Mouse (Mus musculus) c-Kit-positive CD71-positive TER-119-negative erythroid progenitor cells, embryonic 14.5 days (primary cell): ENCODE measurements at regions not wholly inside any gene's neighbourhood (a gene's known extent, or its start where the extent isn't known, plus 50 kb on each side); places are given as distances from the start of the nearest gene placed in this dataset.
A peak's percentile ranks its signal among the peaks of the same experiment; 100 is the strongest.
"Not testable (repeated sequence)": the region's sequence is repeated elsewhere in the genome, so short reads cannot be mapped to it uniquely, and the experiment has no call there.

ENCODE experiments used
- DNase-seq: peaks from one replicate; pipeline ENCODE4 v3.0.0-alpha.2; 2013; ENCODE audit warnings: low read depth

DNA sequence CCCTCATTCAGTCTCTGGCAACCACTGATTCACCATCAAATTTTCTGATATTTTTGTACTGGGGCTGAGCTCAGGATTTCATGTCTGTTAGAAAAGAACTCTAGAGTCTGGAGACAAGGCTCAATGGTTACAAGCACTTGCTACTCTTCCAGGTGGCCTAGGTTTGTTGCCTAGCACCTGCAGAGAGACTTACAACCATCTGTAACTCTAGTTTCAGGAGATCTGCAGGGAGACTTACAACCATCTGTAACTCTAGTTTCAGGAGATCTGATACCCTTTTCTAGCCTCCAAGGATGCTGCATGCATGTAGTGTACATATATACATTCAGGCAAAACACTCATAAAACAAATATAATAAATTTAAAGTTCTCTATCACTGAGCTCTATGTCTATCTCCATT lies 166.1 kb downstream of the Akr1d1 start:
- DNase-seq = no peak

DNA sequence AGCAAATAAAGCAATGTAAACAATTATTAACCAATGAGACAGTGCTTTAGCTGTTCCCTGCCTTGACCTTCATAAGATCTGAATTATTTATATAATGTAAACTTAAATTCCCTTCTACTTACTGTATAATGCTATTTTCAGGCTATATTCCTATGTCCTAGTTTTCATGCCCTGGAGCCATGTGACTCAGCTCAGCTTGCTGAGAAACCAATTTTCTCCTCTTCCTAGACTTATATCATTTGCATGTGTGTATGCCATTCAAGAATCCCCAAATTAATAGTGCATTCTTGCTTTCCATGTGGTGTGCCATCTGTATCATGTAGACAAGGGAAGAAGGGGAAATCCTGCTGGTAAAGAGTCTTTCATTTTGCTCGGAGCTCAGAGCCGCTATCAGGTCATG lies 166.7 kb upstream of the Trim24 start:
- no peak for DNase-seq

DNA sequence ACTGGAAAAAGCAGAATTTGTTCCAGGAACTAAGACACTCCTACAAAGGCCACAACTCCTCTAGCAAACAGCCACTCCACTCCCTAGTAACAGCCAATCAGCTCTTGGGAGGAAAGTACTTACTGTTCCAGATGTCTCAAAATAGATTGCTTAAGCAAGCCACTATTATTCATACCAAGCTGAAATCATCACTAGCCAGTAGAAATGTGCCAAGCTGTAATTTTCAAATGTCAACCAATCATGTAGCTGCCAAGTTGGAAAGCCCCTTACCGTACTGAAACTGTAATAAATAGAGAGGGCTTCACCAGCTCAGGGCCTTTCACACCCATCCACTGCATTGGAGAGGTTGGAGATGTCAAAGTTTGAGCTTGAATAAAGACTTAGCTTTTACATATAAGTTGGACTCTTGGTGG lies 164.9 kb upstream of the Trim24 start:
- no peak for DNase-seq

DNA sequence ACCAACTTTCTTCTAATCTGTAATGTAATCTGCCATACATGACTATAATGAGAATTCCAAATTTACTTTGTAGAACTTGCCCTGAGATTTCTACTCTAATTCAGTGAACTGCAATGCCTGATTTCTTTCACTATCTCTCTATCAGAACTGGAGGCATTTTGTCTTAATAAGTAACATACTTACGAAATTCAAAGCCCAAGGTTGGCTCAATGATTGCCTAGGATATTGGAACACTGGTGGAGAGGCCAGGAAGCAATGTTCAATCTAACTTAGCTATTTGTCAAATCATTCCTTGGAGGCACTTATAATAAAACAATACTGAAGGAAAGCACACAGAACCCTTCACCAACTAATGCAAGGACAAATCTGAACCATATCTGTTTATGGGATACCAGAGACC lies 162.9 kb upstream of the Trim24 start:
- not testable (repeated sequence) for DNase-seq

DNA sequence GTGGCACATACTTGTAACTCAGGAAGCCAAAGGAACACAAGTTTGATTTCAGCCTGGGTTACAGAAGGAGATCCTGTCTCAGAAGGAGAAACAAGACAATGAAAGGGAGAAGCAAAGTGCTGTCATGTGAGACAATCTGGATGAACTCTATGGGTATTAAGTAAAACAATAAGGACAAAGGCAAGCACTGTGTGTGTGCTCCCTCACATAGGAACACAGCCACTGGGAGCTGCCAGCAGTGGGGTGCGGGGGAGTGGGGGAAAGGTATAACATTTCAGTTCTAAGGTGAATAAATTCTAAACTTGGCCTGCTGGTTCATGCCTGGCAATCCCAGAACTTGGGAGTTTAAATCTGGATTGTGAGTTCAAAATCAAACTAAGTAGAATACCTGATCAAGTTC lies 158.8 kb upstream of the Trim24 start:
- no peak for DNase-seq

DNA sequence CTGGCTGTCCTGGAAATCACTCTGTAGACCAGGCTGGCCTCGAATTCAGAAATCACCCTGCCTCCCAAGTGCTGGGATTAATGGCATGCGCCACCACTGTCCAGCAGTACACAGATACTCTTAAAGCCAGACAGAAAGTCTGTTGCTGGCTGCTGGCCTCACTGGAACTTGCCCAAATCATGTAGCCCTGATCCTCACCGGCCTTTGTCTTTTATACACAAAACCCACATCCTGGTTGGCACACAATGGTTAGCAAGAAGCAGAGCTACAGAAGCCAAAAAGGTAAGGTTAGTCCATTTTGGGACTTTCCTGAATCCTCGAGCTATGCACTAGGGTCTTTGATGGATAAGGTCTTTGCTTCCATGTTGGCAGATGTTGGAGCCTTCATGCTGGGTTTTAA lies 157.2 kb upstream of the Trim24 start:
- no peak for DNase-seq

DNA sequence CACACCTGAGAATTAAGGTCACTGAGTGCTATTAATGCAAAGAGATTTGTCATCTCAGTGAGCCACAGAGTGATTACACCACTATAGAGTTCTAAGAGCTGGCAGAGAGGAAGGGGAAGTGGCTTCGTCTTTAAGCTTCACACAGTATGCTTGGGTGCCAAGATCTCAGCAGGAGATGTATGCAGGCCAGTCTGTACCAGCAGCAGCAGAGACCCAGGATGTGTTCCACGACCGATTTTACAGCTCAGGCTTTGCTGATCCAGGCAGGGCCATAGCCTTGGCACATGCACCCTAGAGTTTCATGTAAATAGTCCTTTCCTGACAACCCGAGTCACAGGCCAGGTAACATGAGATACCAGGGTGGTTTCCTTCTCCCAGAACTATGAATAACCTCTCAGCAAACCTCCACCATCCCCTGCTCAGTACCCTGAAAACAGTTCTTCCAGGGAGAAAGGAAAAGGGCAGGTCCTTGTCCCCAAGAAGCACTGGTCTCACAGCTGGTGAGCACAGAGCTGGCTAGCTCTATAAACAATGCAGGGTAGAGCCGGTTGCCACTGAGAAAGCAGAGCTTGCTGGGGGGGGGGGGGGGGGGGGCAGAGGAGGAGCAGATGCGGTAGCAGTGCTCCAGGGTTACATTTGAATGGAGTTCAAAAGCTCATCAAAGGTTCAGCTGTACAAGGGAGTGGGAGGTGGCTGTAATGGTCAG lies 156.2 kb upstream of the Trim24 start:
- DNase-seq = no peak

DNA sequence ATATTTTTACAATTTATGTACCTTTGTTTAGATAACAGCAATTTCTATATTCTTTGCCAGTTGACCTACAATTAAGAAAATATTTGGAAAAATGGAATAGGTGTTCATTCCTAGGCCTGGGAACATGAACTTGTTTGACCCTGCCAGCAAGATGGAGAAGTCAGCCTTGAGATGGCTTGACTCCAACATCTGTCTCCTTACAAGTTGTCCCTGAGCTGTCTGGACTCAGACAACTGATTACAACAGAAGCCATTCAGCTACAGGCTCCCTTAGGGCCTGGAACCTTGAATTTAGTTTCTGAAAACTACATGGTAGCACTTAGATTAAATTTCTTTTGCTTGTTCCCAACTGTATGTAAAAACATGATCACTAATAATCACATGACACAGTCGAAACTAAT lies 148.9 kb upstream of the Trim24 start:
- no peak for DNase-seq

DNA sequence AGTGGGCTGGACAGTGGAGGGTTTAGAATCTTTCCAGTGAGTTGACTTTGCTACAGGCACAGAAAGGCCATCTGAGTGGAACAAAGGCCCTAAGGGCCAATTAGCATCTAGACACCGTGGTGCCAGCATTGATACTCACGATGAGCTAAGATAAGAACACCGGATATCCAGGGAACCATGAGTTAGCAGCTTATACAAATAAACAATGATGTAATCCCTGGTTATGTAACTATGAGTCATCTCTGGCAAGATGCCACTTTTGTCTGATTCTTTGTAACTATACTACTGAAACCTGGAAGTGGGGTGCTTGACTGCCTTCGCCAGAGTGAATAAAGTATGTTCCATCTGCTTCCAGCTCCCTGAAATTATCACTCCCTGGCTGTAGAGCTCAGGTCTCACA lies 147.3 kb upstream of the Trim24 start:
- DNase-seq = peak; percentile 11

DNA sequence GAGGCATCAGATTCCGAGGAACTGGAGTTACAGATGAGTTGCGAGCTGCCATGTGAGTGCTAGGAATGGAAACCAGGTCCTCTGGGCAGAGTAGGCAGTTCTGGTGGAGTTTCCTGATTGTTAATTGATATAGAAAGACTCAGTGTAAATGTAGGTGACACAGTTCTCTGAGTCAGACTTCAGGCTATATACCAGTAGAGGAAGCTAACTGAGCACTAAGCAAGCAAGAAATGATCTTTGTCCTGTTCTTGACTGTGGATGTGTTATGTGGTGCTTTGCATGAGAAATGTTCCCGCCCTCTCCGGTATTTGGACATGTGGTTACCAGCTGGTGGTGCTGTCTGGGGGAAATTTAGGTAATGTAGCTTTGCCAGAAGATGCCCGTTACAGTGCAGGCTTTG lies 146.4 kb upstream of the Trim24 start:
- no peak for DNase-seq

DNA sequence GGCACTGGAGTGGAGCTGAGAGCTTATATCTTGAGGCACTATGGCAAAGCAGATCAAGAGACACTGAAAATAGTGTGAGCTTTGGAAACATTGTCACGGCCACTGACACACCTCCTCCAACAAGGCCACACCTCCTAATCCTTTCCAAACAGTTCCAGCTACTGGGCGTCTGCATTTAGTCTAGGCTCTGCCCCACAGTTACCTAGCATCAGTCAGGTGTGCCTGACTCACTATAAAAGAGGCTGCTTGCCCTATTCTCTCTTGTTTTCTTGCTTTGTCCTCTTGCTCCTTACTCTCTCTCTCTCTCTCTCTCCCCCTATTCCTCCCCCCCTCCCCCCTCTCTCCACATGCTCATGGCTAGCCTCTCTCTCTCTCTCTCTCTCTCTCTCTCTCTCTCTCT lies 142.0 kb upstream of the Trim24 start:
- DNase-seq = no peak

DNA sequence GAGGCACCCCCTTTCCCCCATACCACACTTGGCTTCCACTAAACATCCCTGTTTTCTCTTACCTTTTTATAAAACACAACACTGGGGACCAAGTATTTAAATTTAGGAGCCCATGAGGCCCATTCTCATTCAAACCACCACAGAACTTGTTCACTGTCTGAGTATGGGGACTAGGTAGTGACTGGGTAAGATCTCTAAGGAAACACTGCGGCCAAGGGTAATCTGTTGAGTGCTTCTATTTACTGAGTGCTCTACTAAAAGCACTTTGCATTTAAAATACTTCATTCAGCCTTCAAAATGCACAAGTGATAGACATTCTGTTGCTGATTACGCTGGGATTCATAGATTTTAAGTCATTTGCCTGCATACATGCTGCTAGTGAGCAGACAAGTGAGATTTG lies 141.4 kb upstream of the Trim24 start:
- no peak for DNase-seq

DNA sequence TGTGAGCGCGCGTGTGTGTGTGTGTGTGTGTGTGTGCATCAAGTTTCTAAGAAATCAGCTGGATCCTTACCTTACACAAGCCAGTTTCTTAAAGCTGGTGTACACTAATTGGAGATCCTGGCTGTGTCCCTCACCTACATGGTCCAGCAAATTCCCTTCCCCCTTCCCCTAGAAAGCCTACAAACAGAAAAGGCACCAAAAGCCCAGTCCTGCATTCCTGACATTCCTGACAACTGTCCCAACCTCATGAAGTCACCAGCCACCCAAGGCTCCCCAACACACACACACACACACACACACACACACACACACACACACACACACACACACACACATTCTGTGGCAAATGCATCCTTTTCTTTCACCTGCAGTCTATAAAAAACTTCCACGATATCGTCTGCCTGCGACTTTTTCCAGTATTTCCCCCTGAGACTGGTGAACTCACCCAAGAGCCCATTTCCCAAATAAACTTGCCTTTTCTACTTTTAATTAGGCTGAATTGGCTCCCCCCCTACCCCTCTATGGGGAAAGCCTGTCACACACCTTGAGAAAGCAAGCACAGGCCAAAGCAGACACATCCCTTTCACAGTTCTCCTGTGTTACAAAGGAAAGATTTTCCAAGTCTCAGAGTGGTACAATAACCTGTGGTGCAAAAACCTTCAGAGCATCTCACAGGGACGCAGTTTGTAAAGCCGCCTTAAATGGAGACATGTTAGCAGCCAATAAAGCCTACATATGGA lies 139.9 kb upstream of the Trim24 start:
- DNase-seq = no peak

DNA sequence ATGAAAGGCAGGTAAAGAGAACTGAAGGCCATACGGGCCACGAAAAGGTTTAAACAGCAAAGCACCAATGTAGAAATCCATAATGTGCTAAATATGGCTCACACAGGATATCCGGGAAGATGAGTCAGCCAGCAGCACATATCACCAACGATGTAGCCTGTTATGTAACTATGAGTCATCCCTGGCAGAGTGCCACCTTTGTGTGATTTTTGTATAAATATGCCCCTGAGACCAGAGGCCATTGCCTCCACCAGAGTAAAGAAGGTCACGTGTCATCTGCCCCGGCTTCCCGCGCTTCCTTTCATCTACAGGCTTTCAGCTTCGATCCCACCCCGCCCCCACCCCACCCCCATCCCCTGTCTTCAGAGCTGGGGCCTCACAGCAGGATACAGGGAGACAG lies 138.2 kb upstream of the Trim24 start:
- peak; percentile 24 for DNase-seq

DNA sequence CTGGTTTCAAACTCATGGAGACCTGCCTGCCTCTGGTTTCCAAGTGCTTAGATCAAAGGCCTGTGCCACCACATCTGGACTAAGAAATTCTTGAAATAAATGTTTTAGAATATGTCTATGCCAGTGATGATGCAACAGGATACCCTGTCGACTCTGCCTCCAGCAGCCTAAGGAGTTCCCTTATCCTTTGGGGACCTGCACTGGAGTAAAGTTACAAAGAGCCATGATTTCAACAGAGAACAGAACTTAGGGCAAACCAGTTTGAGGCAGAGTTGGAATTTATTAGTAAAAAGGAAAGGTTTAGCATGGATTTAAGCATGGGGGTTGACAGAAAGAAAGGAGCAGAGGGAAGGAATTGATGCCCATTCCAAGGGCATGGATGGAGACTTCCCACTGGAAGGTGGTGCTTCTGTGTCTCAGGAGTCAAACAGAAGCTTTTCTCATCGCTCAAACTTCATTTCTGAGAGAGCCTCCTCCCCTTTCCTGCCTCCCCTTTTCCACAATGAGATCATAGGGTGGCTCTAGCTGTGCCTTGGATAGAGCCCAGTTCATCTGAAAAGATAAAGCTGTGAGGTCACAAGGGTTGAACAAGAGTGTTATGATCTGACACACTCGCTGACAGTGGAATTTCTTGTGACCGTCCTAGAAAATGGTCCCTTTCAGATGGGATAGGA lies 135.2 kb upstream of the Trim24 start:
- no peak for DNase-seq

DNA sequence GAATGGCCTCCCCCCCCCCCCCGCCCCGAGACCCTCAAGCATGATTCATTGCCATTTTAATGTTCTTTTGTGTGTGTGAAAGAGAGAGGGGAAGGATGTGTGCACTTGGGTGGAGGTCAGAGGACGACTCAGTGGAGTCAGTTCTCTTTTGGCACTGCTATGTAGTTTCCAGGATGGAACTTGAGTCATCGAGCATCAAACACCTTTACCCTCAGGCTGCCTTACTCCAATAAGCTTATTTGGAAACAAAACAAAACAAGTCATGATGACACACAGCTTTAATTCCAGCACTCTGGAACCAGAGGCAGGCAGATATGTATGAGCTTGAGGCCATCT lies 134.7 kb upstream of the Trim24 start:
- no peak for DNase-seq

DNA sequence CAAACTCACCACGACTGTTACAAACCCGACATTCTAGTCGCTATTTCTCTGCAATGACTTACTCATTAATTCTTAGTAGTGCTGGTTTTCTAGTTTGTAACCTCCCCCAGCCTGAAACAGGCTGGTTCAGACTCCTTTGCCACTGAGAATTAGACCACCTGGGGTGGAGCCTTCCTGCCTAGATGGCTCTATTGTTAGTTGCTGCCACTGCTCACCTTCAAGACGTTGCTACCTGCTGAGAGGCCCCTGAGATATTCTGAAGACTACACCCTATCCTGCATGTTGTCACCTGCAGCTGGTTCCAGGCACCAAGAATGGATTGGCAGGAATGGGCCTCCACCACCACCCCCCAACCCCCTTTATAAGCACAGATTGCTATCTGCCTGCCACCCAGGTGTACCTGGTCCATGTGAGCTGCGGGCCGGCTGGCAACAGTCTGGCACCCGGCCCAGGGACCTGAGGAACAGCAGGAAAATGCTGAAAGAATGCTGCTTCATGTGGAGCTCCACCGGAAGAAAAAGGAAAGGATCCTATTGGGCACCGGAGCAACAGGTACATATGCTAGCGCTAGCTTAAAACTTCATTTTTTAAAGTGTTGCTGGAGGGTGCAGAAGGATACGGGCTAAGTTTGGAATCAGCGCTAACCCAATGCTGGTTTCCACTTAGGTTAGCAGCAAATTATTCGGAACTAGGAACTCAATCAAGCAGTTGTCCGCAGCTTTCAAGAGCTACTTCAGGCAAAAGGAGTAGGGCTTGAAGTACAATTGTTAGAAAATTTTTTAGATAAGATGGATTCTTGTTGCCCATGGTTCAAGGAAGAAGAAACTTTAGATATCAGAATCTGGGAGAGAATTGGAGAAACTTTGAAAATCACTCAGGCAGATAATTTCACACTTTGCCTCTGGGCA lies 129.4 kb upstream of the Trim24 start:
- DNase-seq = no peak

DNA sequence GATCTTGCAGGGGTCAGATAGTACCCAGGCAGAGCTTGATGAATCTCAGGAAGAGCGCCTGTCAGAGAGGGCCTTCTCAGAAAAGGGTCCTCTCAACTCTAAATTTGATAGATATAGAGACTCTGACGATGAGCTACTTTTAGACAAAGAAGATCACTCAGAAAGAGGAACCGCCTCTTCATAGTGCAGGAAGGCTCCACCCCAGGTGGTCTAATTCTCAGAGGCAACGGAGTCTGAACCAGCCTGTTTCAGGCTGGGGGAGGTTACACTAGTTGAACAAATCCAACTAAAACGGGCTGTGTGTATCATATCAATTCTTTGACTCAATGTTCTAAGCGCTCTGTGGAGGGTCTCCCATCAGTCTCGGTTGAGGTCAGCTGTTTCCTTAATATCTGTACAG lies 128.7 kb upstream of the Trim24 start:
- not testable (repeated sequence) for DNase-seq

DNA sequence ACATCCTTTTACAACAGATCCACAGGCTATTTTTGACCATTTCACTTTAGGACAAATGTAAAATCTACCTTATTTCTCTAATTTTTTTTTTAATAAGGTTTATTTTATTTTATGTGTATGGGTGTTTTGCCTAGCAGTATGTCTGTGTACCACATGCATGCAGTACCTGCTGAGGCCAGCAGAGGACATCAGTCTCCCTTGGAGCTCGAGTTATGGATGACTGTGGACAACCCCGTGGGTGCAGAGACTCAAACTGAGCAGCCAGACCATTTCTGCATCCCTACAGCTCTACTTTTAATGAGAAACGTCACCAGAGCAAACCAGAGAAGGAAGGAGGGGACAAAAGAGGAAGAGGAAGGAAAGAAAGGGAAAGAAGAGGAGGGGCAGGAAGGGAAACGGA lies 125.9 kb upstream of the Trim24 start:
- peak; percentile 10 for DNase-seq

DNA sequence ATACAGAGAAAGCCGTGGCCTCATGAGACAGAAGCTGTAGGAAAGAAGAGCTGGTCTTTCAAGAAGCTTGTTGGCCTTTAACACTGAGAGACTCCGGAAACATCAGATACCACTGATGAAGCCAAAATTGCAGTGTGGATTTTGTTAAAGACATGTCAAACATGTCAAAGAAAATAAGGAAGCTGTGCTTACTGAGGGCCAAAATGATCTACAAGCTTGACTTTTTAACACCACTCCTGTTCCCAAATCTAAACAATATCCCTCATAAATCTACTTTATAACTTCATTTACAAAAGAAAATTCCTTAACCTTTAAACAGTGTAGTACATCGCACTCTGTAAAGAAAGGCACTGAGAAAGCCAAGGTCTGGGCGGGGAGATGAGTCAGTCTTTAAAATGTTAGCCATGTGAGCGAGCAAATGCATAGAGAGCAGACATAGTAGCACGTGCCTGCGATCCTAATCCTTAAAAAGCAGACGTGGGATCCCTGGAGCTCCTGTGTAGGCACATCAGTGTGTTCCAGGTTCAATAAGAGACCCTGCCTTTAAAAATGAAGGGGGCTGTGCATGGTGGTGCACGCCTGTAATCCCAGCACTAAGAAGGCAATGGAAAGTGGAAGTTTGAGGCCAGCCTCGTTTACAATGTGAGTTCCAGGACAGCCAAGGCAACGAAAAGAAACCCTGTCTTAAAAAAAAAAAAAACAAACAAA lies 125.1 kb upstream of the Trim24 start:
- no peak for DNase-seq

DNA sequence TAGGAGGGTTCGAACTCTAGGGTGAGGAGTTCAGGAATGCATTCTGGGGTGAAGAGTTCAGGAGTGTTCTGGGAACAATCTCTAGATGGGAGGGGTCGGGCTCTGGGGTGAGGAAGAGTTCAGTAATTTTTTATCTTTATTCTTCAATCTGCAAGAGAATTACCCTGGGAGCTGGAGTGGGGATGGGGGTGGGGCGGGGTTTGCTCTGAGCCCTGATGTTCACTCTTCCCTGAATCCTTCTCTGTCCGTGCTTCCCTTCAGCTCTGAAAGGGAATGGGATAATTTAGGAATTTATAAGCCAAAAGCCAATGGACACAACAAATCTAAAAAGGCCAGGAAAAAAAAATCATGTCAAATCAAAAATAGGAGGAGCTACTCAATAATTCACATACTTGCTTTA lies 122.8 kb upstream of the Trim24 start:
- not testable (repeated sequence) for DNase-seq
